Mouse (Mus musculus) limb, embryonic 14.5 days (tissue): ENCODE measurements around the gene Fbln1. TPM values are rescaled to one million over a fixed set of nuclear protein-coding genes. Genes with fewer than 3 reads are reported as not detected.

Source experiments
- ATAC-seq: fragments of 200-750 bp; cut with Nextera tagmentation; 2 replicates; pipeline ENCODE4 v1.8.0; 2017; ENCODE audit warnings: low read depth, moderate number of reproducible peaks, moderate TSS enrichment; ENCODE audit not compliant: low FRiP score
- DNase-seq: peaks from one replicate; pipeline ENCODE4 v3.0.0-alpha.2; 2015; ENCODE audit warnings: low spot score
- H3K27ac ChIP-seq: fragments of 300-500 bp; sonication (generic); replicated peaks from 2 replicates; pipeline ENCODE4 v1.5.1; 2014; ENCODE audit warnings: low read depth, mild to moderate bottlenecking, low read length, moderate library complexity, mixed read lengths
- H3K27me3 ChIP-seq: fragments of 300-500 bp; sonication (generic); 2 replicates; pipeline ENCODE4 v1.6.1; 2014; ENCODE audit warnings: low read length, mixed read lengths; ENCODE audit not compliant: control insufficient read depth, insufficient read depth
- H3K36me3 ChIP-seq: fragments of 300-500 bp; sonication (generic); 2 replicates; pipeline ENCODE4 v1.6.1; 2014; ENCODE audit warnings: mild to moderate bottlenecking, low read length, moderate library complexity, mixed read lengths; ENCODE audit not compliant: control insufficient read depth, insufficient read depth
- H3K4me1 ChIP-seq: fragments of 300-500 bp; sonication (generic); 2 replicates; pipeline ENCODE4 v1.6.1; 2014; ENCODE audit warnings: antibody characterized with exemption, low read length, mixed read lengths; ENCODE audit not compliant: control insufficient read depth, insufficient read depth
- H3K4me2 ChIP-seq: fragments of 300-500 bp; sonication (generic); replicated peaks from 2 replicates; pipeline ENCODE4 v1.6.1; 2014; ENCODE audit warnings: low read depth, mild to moderate bottlenecking, low read length, moderate library complexity; ENCODE audit not compliant: severe bottlenecking
- H3K4me3 ChIP-seq: fragments of 300-500 bp; sonication (generic); replicated peaks from 2 replicates; pipeline ENCODE4 v1.5.1; 2014; ENCODE audit warnings: low read length
- H3K9ac ChIP-seq: fragments of 300-500 bp; sonication (generic); 2 replicates; pipeline ENCODE4 v1.6.1; 2014; ENCODE audit warnings: mild to moderate bottlenecking, low read depth, low read length, moderate library complexity; ENCODE audit not compliant: severe bottlenecking
- H3K9me3 ChIP-seq: fragments of 300-500 bp; sonication (generic); 2 replicates; pipeline ENCODE4 v1.6.1; 2016; ENCODE audit warnings: low read length; ENCODE audit not compliant: control insufficient read depth
- POLR2A ChIP-seq: fragments of 200-500 bp; IDR thresholded peaks from 2 replicates; pipeline ENCODE4 v1.8.0; 2012; ENCODE audit warnings: inconsistent platforms, mild to moderate bottlenecking, moderate library complexity, borderline replicate concordance; ENCODE audit not compliant: insufficient read depth, insufficient read length; ENCODE audit errors: extremely low read depth
- WGBS: fragments of 180-500 bp; shearing (Covaris S2); extraction: QIAGEN DNeasy Blood & Tissue Kit; methylation state at CpG from one replicate; pipeline ENCODE4 v1.1.7; 2014; 5-methylcytosine and 5-hydroxymethylcytosine counted together
- polyA plus RNA-seq, 2 experiments: library from polyadenylated mRNA; depleted of rRNA in 1 of 2; stranded (reverse) in 1 of 2; unstranded in 1 of 2; fragments of >200 nt; fragmentation: Nextera tagmentation in 1 of 2; extraction: Ambion mirVana in 1 of 2; gene quantifications; 2 replicates each; pipeline versions ENCODE4 v1.2.1 to v1.2.3; 2012 to 2014

Gene Fbln1
- polyA plus RNA-seq, 2 experiments: 255 to 265 TPM

- H3K36me3 ChIP-seq: no peaks in the 10 kb centered on the region
- no peaks in the 10 kb centered on the region for H3K27me3 ChIP-seq
- no peak for DNase-seq
- peaks cover 8% of the 10 kb centered on the region for H3K4me1 ChIP-seq
- no peak overlapping the region for H3K4me3 ChIP-seq
- H3K27ac ChIP-seq: no peak overlapping the region
- 60% methylated on average over 3 of the region's 3 CpGs for WGBS
- ATAC-seq: no peak
- no peak overlapping the region for H3K9ac ChIP-seq
- no peak overlapping the region for H3K4me2 ChIP-seq
- no peaks in the 10 kb centered on the region for H3K9me3 ChIP-seq
- no peak for TF ChIP-seq POLR2A
Observed at GRCm38 (mm10) chr15:85334234-85334633, 128.5 kb downstream of the Fbln1 start.

- WGBS: 24% methylated on average over 6 of the region's 19 CpGs
- Histone ChIP-seq H3K4me1 (peaks cover 8% of the 10 kb centered on the region), H3K4me3 (peak within 1 kb of the TSS; percentile 93), H3K9ac (peak within 1 kb of the TSS; percentile 90), H3K36me3 (no peaks in the 10 kb centered on the region), H3K4me2 (peak within 1 kb of the TSS; percentile 79), H3K27me3 (no peaks in the 10 kb centered on the region), H3K27ac (peak within 1 kb of the TSS; percentile 96), H3K9me3 (no peaks in the 10 kb centered on the region)
- peak; percentile 17 for DNase-seq
- TF ChIP-seq POLR2A: no peak
- no peak; the same call in 1 of the 2 replicates for ATAC-seq
Observed at GRCm38 (mm10) chr15:85335671-85336300, 130.0 kb downstream of the Fbln1 start, which contains the start of gene Atxn10. Atxn10 (plus strand) TSS chr15:85336245.

Other genes with a start within 250 kb of the Fbln1 start
- gene 5031439G07Rik, start 217.4 kb upstream of the Fbln1 start, polyA plus RNA-seq (2012; rRNA removed): 21.8 and 25.5 TPM in 2 replicates
- 12.3 and 27.0 TPM in 2 replicates for gene 5031439G07Rik, start 217.4 kb upstream of the Fbln1 start, polyA plus RNA-seq (2014; fragmentation: Nextera tagmentation; extraction: Ambion mirVana)
- gene Upk3a, start 188.8 kb upstream of the Fbln1 start, polyA plus RNA-seq (2012; rRNA removed): 0.06 and 0.08 TPM in 2 replicates
- gene Upk3a, start 188.8 kb upstream of the Fbln1 start, polyA plus RNA-seq (2014; fragmentation: Nextera tagmentation; extraction: Ambion mirVana): not detected in 2 replicates
- 15.5 and 16.4 TPM in 2 replicates for gene Fam118a, start 177.0 kb upstream of the Fbln1 start, polyA plus RNA-seq (2012; rRNA removed)
- gene Fam118a, start 177.0 kb upstream of the Fbln1 start, polyA plus RNA-seq (2014; fragmentation: Nextera tagmentation; extraction: Ambion mirVana): 21.7 and 23.1 TPM in 2 replicates
- 0.52 and 0.58 TPM in 2 replicates for gene Smc1b, start 74.0 kb upstream of the Fbln1 start, polyA plus RNA-seq (2012; rRNA removed)
- gene Smc1b, start 74.0 kb upstream of the Fbln1 start, polyA plus RNA-seq (2014; fragmentation: Nextera tagmentation; extraction: Ambion mirVana): 0.23 and 0.72 TPM in 2 replicates
- gene Ribc2, start 73.9 kb upstream of the Fbln1 start, polyA plus RNA-seq (2012; rRNA removed): 0.44 and 0.73 TPM in 2 replicates
- gene Ribc2, start 73.9 kb upstream of the Fbln1 start, polyA plus RNA-seq (2014; fragmentation: Nextera tagmentation; extraction: Ambion mirVana): 0.62 and 0.72 TPM in 2 replicates
- 166 and 187 TPM in 2 replicates for gene Atxn10, start 130.3 kb downstream of the Fbln1 start, polyA plus RNA-seq (2012; rRNA removed)
- 300 and 330 TPM in 2 replicates for gene Atxn10, start 130.3 kb downstream of the Fbln1 start, polyA plus RNA-seq (2014; fragmentation: Nextera tagmentation; extraction: Ambion mirVana)